Mouse (Mus musculus): Measurements from ENCODE around the gene Rundc3a.

The Rundc3a gene

GRCm38 (mm10) chr11:102393238-102393634 lies at the start of gene Rundc3a:
Gene Rundc3a (plus strand): TSS chr11:102393403.
- no peak for TF ChIP-seq GATA4 (IDR thresholded peaks at IDR 0.05; ENCODE audit: insufficient replicate concordance, low read length)

DNA sequence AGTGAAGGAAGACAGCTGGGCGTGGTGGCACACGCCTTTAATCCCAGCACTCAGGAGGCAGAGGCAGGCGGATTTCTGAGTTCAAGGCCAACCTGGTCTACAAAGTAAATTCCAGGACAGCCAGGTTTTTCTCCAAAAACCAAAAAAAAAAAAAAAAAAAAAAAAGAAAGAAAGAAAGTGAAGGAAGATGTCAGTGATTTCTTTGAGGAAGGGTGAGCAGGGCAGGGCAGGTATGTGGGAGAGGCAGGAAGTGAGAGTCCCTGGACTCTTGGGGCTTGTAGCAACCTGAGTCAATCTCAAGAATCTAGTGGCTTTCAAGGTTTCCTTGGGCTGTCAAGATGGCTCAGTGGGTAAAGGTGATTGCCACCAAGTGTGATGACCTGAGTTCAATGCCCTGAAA lies 48.7 kb upstream of the Rundc3a start:
- no peak for TF ChIP-seq GATA4 (IDR thresholded peaks at IDR 0.05; ENCODE audit: insufficient replicate concordance, low read length)

DNA sequence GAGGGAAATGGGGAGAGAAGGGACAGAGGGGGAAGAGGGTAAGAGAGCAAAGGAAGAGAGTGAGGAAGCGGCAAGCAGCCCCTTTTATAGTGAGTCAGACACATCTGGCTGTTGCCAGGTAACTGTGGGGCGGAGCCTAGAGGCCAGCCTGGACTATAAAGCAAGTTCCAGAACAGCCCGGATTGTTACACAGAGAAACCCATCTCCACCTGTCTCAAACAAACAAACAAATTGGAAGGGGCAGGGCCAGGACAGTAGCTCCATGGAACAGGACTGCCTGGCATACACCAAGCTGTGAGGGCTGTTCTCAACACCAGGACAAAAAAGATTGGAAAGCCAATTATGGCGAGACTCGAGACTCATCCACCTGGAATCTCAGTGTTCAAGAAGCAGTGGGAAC lies 46.3 kb upstream of the Rundc3a start:
- no peak for TF ChIP-seq GATA4 (IDR thresholded peaks at IDR 0.05; ENCODE audit: insufficient replicate concordance, low read length)

DNA sequence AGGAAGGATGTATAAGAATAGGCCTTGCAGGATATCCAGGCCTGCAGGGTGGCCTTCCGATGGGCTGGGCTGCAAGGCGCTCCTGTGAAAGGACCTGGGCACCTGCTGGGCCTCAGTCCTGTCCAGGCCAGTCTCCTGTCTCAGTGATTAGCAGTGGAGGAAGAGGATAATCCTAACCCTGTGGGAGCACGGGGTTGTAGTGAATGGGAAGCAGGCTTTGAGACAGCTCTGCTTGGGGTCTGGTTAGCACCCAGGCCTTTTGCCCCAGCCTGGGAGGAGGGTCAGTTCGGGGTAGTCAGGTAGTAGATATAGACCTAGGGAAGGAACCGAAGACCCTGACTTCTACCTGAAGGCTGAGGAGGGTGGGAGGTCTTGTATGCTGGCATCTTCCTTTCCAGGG lies 45.5 kb upstream of the Rundc3a start:
- no peak for TF ChIP-seq GATA4 (IDR thresholded peaks at IDR 0.05; ENCODE audit: insufficient replicate concordance, low read length)

DNA sequence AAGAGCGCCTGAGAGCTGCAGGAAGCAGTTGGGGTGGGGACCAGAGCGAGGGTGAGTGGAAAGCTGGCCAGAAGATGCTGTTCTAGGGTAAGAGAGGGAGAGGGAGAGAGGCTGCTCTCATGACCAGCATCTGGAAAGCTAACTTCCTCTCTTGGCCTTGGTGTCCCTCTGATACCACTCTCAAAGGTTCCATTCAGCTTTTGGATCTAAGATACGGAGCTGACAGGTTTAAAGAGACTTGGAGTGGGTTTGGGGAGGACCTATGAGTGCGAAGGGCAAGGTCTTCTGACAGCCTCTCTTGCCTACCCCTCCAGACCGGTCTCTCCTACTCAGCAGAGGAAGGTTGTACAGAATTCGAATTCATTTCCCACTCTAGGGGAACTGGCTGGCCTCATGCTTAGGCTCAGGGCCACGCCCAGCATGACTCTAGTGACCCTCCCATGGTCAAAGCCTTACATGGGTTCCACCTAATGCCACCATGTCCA lies 45.1 kb upstream of the Rundc3a start:
- no peak for TF ChIP-seq GATA4 (IDR thresholded peaks at IDR 0.05; ENCODE audit: insufficient replicate concordance, low read length)

DNA sequence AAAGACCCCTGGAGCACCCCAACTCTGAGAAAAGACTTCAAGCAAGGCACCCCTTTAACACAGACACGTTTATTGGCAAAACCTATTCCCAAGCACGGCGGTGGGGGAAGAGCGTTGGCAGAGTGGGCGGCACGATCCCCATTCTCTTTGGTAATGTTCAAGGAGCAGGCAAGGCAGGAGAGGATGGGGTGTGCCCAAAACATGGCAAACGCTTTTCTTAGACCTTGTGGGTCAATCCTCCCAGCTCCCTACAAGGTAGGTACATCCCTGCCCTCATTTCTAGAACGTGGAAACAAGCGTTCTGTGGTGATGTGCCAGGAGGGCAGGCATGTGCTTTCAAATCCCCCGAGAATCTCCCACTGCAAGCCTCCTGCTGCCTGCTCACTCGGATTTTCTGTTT lies 44.4 kb upstream of the Rundc3a start:
- no peak for TF ChIP-seq GATA4 (IDR thresholded peaks at IDR 0.05; ENCODE audit: insufficient replicate concordance, low read length)

GRCm38 (mm10) chr11:102349189-102349954 lies 43.8 kb upstream of the Rundc3a start:
- no peak for TF ChIP-seq GATA4 (IDR thresholded peaks at IDR 0.05; ENCODE audit: insufficient replicate concordance, low read length)

DNA sequence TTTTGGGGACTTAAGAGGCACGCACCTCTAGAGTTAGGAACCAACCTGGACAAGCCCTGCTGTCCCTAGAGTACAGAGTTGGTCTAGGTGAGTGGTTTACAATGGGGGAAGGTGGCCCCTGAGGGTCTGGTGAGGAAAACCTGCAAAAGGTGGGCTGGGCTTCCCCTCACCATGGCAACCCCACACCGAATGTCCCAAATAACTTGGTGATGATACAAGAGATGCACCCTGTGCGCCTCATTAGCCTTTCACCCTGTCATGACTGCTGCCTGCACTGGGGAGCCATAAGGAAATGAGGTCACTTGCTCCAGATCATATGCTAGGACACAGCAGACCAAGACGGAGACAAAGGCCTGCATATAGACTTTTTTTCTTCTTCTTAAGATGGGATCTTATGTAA lies 42.8 kb upstream of the Rundc3a start:
- TF ChIP-seq GATA4 (IDR thresholded peaks at IDR 0.05; ENCODE audit: insufficient replicate concordance, low read length): no peak

DNA sequence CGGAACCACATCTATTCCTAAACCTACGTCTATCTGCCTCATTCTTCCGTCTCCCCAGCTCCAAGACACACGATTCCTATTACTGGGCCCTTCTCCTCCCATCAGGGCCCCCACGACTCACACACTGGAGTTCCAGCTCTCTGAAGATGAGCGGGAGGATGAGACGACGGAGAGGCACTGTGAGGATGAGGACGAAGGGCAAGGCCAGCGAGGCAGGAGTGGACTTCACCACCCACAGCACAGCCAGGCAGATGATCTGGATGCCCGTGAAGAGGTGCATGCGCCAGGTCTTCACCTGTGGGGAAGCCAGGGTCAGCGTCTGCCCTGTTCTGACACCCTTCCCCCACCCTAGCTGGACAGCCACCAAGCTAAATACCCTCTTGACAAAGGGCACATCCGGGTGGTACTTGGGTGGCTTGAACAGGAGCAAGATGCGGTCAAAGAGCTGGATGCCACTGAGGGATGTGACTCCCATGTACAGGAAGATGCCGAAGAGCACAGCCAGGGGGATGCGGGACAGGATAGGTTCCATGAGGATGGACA lies 42.2 kb upstream of the Rundc3a start:
- TF ChIP-seq GATA4 (IDR thresholded peaks at IDR 0.05; ENCODE audit: insufficient replicate concordance, low read length): no peak

- TF ChIP-seq GATA4 (IDR thresholded peaks at IDR 0.05; ENCODE audit: insufficient replicate concordance, low read length): no peak
These were observed 40.8 kb upstream of the Rundc3a start for GRCm38 (mm10) chr11:102352378-102352777.

DNA sequence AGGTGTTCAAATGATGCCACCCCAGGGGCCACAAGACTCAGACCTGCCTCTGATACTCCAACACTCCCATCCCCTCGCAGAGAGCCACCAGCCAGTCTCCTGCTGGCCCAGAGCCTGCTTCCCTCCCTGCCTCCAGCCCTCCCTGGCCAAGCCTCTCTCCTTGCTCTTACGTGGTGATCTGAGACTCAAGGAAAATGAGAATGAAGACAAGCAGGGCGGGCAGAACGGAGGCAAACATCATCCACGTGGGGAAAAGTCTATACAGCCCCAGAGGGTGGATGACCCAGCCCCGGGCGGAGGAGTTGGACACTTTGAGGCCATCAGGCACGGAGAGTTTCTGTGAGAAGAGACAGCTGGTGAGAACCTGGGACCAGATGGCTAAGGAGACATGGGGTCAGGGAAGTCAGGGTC lies 40.2 kb upstream of the Rundc3a start:
- TF ChIP-seq GATA4 (IDR thresholded peaks at IDR 0.05; ENCODE audit: insufficient replicate concordance, low read length): no peak

- no peak for TF ChIP-seq GATA4 (IDR thresholded peaks at IDR 0.05; ENCODE audit: insufficient replicate concordance, low read length)
These were observed 37.7 kb upstream of the Rundc3a start for GRCm38 (mm10) chr11:102355501-102355900.

GRCm38 (mm10) chr11:102356190-102356589 lies 37.0 kb upstream of the Rundc3a start:
- TF ChIP-seq GATA4 (IDR thresholded peaks at IDR 0.05; ENCODE audit: insufficient replicate concordance, low read length): no peak

- TF ChIP-seq GATA4 (IDR thresholded peaks at IDR 0.05; ENCODE audit: insufficient replicate concordance, low read length): no peak
These were observed 36.4 kb upstream of the Rundc3a start for GRCm38 (mm10) chr11:102356636-102357350.

DNA sequence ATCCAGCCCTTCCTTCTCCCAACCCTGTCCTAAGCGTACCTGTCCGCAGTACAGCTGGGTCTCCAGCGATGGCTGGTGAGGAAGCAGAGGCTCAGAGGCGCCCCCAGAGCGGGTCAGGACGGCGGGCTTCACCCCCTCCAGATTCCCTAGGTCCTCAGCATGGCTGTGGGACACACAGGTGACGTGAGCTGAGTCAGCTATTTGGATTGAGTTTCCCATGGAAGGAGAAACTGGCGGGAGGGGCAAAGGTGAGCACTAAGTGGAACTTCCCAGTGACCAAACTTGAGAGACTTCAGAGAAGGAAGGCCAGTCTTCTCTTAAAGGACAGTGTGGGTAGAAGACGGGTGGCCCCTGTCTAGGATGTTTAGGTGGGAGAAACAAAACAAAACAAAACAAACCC lies 34.8 kb upstream of the Rundc3a start:
- TF ChIP-seq GATA4 (IDR thresholded peaks at IDR 0.05; ENCODE audit: insufficient replicate concordance, low read length): no peak
